Mouse (Mus musculus) limb, embryonic 10.5 days (tissue): ENCODE data around the gene Ptch2. TPM values are rescaled to one million over a fixed set of nuclear protein-coding genes. Genes with fewer than 3 reads are reported as not detected.

Source experiments
- DNase-seq: peaks from one replicate; pipeline ENCODE4 v3.0.0-alpha.2; 2017; ENCODE audit warnings: low spot score
- H3K27ac ChIP-seq: fragments of 300-500 bp; sonication (generic); 2 replicates; pipeline ENCODE4 v1.5.1; 2016; ENCODE audit warnings: mild to moderate bottlenecking
- H3K27me3 ChIP-seq: fragments of 300-500 bp; sonication (generic); 2 replicates; pipeline ENCODE4 v1.6.1; 2016; ENCODE audit warnings: low read depth, mild to moderate bottlenecking; ENCODE audit not compliant: poor library complexity, severe bottlenecking
- H3K36me3 ChIP-seq: fragments of 300-500 bp; sonication (generic); 2 replicates; pipeline ENCODE4 v1.6.1; 2016; ENCODE audit warnings: mild to moderate bottlenecking, moderate library complexity
- H3K4me1 ChIP-seq: fragments of 300-500 bp; sonication (generic); 2 replicates; pipeline ENCODE4 v1.6.1; 2016
- H3K4me3 ChIP-seq: fragments of 300-500 bp; sonication (generic); 2 replicates; pipeline ENCODE4 v1.5.1; 2016; ENCODE audit warnings: mild to moderate bottlenecking, moderate library complexity
- H3K9me3 ChIP-seq: fragments of 300-500 bp; sonication (generic); replicated peaks from 2 replicates; pipeline ENCODE4 v1.6.1; 2016; ENCODE audit warnings: mild to moderate bottlenecking
- WGBS: fragments of 180-500 bp; shearing (Covaris S2); methylation state at CpG from one replicate; pipeline ENCODE4 v1.1.7; 2016; 5-methylcytosine and 5-hydroxymethylcytosine counted together
- microRNA-seq: library from miRNA; unstranded; fragments of <30 nt; microRNA quantifications from one replicate; pipeline ENCODE4, GENCODE M21; 2017
- polyA plus RNA-seq: library from polyadenylated mRNA; unstranded; fragments of >200 nt; fragmentation: Nextera tagmentation; extraction: Ambion mirVana; gene quantifications from 2 replicates; pipeline ENCODE4 v1.2.1, GENCODE M21; 2016

Ptch2 gene
- polyA plus RNA-seq, 1 experiment from 2014 or later, result 8.4 TPM

DNA sequence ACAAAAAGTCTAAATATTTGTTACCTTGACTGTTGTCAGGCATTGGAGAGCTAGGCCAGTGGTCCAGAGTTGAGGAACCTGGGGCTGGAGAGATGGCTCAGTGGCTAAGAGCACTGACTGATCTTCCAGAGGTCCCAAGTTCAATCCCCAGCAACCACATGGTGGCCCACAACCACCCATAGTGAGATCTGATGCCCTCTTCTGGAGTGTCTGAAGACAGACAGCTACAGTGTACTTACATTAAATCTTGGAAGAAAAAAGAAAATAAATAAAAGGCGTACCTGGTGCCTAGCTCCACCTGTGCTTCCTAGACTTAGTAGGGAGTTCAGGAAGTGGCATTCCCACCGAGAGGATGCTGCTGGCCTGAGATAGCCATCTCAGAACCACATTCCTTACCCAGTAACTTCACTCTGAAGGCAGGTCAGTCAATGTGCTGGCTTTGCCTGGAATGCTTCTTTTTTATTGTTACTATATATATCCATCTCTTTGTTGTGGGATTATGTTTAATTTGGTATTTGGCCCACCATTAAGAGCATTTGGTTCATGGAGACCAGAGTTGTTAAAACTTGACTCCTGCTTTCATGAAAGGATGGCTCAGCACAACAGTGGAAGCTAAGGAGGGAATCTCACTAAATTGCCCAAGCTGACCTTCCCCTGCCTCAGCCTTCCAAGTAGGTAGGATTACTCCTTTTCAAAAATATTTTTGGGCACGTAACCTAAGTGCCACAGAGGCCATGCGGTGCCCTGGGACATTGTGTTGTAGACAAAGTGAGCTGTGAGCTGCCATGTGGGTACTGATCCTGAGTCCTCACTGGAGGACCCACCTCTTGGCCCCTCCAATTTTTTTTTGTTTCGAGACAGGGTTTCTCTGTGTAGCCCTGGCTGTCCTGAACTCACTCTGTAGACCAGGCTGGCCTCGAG lies 53.7 kb downstream of the Ptch2 start:
- Histone ChIP-seq H3K27ac (no peak overlapping the region), H3K9me3 (no peaks in the 10 kb centered on the region), H3K27me3 (no peaks in the 10 kb centered on the region), H3K36me3 (peaks cover 65% of the 10 kb centered on the region), H3K4me1 (peaks cover 20% of the 10 kb centered on the region), H3K4me3 (no peak overlapping the region)
- no peak for DNase-seq
- WGBS, result 69% methylated on average over 6 of the region's 6 CpGs

DNA sequence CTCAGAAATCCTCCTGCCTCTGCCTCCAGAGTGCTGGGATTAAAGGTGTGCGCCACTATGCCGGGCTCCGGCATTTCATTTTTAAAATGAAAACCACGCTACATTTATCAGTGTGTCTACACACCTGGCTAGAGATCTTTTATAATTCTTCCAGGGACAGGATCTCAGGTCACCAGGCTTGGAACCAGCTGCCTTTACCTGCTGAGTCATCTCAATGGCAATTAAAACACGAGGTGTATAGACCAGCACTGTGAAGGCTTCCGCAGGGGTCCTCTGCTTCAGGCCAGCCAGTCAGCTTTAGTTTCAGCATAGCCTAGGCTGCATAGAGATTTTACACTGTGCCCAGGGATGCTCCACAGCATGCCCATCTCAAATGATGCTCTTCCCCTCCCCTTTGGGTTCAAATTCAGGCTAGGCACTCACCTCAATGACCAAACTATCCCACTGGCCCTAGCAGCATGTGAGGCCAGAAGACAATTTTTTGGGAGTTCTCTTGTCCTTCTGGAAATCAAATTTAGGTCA lies 54.4 kb downstream of the Ptch2 start:
- Histone ChIP-seq H3K27ac (no peak overlapping the region), H3K27me3 (no peaks in the 10 kb centered on the region), H3K4me3 (no peak overlapping the region), H3K9me3 (no peaks in the 10 kb centered on the region), H3K36me3 (peaks cover 72% of the 10 kb centered on the region), H3K4me1 (peaks cover 22% of the 10 kb centered on the region)
- 91% methylated on average over 6 of the region's 6 CpGs for WGBS
- DNase-seq, result no peak

DNA sequence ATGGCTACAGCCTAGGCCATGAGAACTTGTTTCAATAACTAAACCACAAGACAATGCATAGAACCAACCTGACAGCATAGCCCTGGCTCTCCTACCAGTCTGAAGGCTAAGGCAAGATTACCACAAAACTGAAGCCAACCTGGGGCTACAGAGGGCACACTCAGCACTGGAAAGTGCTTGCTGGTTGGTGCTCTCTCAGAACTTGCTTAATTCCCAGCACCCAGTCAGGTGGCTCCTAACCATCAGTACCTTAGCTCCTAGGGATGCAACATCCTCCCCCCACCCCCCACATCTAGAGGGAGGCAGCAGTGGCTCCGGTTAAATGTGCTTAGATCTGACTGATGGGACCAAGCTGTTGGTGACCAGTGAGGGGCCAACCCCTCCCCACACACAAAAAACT lies 55.5 kb downstream of the Ptch2 start:
- 83% methylated on average over 1 of the region's 1 CpGs for WGBS
- peaks cover 72% of the 10 kb centered on the region for H3K36me3 ChIP-seq
- DNase-seq, result no peak

DNA sequence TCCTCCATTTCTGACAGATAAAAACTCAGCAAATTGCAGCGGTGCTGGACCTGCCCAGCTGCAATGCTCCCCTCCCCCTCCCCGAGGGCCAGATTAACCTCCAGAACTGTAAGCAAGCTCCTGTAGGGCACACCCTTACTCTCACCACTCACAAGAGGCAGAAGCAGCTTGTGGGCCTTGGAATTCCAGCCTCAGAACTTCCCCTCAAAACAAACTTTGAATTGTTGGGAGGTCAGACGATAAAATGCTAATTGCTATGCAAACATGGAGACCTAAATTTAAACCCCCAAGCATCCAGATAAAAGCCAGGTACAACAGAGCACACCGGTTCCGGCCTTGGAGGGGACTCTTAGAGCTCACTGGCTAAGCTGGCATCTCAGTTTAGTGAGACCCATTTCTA lies 56.8 kb downstream of the Ptch2 start:
- Histone ChIP-seq H3K36me3 (peaks cover 72% of the 10 kb centered on the region), H3K4me3 (no peak overlapping the region)
- WGBS, result 91% methylated on average over 5 of the region's 5 CpGs

More for the DNA sequence above, 55.5 kb downstream of the Ptch2 start:
- Histone ChIP-seq H3K27ac (no peak overlapping the region), H3K4me1 (peaks cover 22% of the 10 kb centered on the region), H3K27me3 (no peaks in the 10 kb centered on the region), H3K9me3 (no peaks in the 10 kb centered on the region), H3K4me3 (no peak overlapping the region)

DNA sequence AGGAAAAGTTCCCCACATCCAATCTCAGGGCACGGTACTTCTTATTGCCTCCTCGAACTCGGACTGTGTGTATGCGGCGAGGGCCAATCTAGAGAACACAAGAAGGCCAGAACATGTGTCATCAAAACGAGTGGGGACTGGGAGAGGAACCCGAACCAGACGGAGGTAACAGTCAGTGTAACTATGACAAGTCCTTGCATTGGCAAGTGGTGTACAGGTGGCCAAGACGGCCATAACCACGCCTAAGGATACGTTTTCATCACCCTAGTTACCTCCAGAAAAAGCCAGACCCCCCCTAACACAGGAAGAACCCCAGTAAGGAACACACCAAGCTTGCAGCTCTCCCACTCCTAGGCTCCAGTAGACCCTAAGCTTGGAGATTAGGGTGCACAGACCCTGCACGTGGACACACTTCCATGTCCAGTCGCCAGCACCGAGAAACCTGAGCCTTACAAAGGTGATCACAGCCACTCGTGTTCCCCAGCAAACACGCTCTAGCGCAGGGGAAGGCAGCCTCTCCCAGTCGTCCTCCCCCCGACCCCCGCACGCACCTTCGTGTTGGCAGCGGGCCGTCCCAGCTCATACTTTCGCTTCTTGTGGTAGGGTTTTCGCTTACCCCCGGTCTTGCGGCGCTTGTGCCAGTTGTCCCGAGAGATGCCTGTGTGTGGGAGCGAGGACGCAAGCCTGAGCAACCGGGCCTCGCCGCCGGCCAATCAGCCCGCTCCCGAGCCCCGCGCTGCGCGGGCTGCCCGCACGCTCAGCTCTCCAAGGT lies 59.3 kb downstream of the Ptch2 start:
- peak overlapping the region; percentile 99 for H3K27ac ChIP-seq
- H3K36me3 ChIP-seq, result peaks cover 68% of the 10 kb centered on the region
- H3K9me3 ChIP-seq, result no peaks in the 10 kb centered on the region
- WGBS, result 2% methylated on average over 44 of the region's 44 CpGs
- H3K4me1 ChIP-seq, result peaks cover 22% of the 10 kb centered on the region
- no peaks in the 10 kb centered on the region for H3K27me3 ChIP-seq
- H3K4me3 ChIP-seq, result peak overlapping the region; percentile 94
- DNase-seq, result no peak

More for the DNA sequence above, 56.8 kb downstream of the Ptch2 start:
- DNase-seq, result no peak
- H3K4me1 ChIP-seq, result peaks cover 22% of the 10 kb centered on the region
- no peak overlapping the region for H3K27ac ChIP-seq
- H3K27me3 ChIP-seq, result no peaks in the 10 kb centered on the region
- H3K9me3 ChIP-seq, result no peaks in the 10 kb centered on the region

DNA sequence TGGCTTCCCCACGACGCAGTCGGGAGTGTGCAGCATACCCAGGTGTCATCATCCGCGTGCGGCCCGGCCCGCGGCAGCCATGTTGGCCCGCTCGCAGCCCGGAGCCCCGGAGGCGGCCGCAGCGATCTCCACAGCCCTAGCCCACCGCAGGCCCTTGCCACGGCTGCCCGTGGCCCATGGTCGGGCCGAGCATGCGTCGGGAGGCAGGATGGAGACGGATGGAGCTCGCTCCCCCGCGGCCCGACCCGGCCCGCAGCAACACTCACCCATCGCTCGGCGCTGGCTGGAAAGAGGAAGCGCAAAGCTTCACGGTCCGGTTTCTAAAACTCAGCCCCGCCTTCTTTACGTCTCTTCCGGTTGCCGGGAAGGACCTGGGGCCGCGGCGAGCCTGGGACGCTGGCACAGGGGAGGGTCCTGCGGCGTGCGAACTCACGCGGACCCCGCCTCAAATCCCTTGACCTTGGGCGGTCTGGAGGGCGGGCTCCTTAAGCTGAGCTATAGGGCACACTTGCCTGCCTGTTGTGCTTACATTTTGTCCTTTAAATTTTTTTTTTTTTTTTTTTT lies 60.0 kb downstream of the Ptch2 start, which contains the start of gene Rps8:
Gene Rps8, minus strand, starts transcription at position 452 of the 564 bp plus-strand sequence.
- peak; percentile 92 for DNase-seq
- under 1% methylated on average over 52 of the region's 52 CpGs for WGBS
- Histone ChIP-seq H3K4me1 (peaks cover 22% of the 10 kb centered on the region), H3K9me3 (no peaks in the 10 kb centered on the region), H3K4me3 (peak within 1 kb of the TSS; percentile 94), H3K27me3 (no peaks in the 10 kb centered on the region), H3K27ac (peak within 1 kb of the TSS; percentile 99), H3K36me3 (peaks cover 68% of the 10 kb centered on the region)

DNA sequence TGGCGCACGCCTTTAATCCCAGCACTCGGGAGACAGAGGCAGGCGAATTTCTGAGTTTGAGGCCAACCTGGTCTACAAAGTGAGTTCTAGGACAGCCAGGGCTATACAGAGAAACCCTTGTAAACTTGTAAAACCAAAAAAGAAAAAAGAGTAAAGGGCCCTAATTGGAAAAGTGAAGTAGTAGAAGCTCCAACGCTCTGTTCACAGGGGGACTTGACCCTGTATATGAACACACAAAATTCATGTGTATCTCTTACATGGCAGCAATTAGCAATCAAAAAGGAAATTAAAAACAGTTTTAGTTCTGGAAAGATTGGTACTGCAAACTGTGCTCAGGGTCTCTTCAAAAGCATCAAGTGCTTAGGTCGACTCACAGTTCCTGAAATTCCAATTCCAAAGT lies 60.5 kb downstream of the Ptch2 start:
- WGBS, result 34% methylated on average over 6 of the region's 6 CpGs
- H3K9me3 ChIP-seq, result no peaks in the 10 kb centered on the region
- peak overlapping the region; percentile 99 for H3K27ac ChIP-seq
- no peaks in the 10 kb centered on the region for H3K27me3 ChIP-seq
- H3K36me3 ChIP-seq, result peaks cover 68% of the 10 kb centered on the region
- peaks cover 22% of the 10 kb centered on the region for H3K4me1 ChIP-seq
- H3K4me3 ChIP-seq, result peak overlapping the region; percentile 94
- DNase-seq, result no peak

DNA sequence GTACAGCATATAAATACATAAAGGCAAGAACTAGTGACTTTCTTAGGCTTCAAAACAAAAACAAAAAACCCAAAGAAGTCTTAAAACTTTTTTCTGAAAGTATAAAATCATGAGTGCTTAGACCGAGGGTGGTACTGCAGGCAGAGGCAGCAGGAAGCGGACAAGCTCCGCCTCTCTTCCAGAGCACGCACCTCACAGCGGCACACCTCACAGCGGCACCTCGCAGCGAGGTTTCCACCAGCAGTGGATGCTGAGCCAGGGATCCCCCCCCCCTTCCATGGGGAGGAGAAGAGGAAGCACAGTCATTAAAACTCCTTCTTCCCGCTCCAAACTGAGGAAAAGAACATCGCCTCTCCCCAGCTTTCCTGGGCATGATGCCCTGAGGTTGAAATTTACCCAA lies 63.8 kb downstream of the Ptch2 start:
- no peak overlapping the region for H3K4me3 ChIP-seq
- no peak overlapping the region for H3K27ac ChIP-seq
- no peaks in the 10 kb centered on the region for H3K27me3 ChIP-seq
- WGBS, result 83% methylated on average over 10 of the region's 10 CpGs
- H3K36me3 ChIP-seq, result peaks cover 69% of the 10 kb centered on the region
- peaks cover 2% of the 10 kb centered on the region; the same call in 1 of the 2 replicates for H3K4me1 ChIP-seq
- DNase-seq, result no peak
- H3K9me3 ChIP-seq, result no peaks in the 10 kb centered on the region

DNA sequence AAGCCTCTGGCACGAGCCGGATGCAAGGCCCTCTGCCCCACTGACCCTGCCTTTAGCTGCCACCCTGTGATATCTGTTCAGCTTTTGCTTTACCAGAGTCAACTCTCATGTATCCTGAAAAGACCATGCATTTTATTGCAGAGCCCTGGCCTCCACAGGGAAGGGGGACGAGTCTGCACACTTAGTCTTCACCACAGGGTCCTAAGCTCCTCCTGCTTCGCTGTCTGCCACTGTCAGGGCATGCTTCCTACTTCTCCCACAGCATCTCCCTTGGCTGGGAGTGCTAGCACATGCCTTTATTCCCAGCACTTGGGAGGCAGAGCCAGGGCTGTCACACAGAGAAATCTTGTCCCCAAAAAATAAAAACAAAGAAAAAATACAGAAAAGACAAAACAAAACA lies 65.3 kb downstream of the Ptch2 start:
- peaks cover 78% of the 10 kb centered on the region for H3K36me3 ChIP-seq
- WGBS, result 69% methylated on average over 4 of the region's 4 CpGs
- H3K27me3 ChIP-seq, result no peaks in the 10 kb centered on the region
- no peak overlapping the region for H3K4me3 ChIP-seq
- H3K27ac ChIP-seq, result no peak overlapping the region
- no peaks in the 10 kb centered on the region for H3K4me1 ChIP-seq
- no peaks in the 10 kb centered on the region for H3K9me3 ChIP-seq
- no peak for DNase-seq

Small RNAs within 50 kb of the gene (microRNA-seq; reads per million reads assigned to microRNA genes)
- not detected for gene Gm22398

Other genes with a start within 250 kb of the Ptch2 start
- gene Zswim5, start 218.7 kb upstream of the Ptch2 start, polyA plus RNA-seq, result 0.59 and 0.68 TPM in 2 replicates
- 121 and 129 TPM in 2 replicates for gene Urod, start 101.7 kb upstream of the Ptch2 start, polyA plus RNA-seq
- 7.9 and 9.6 TPM in 2 replicates for gene Hectd3, start 100.8 kb upstream of the Ptch2 start, polyA plus RNA-seq
- gene Eif2b3, start 76.7 kb upstream of the Ptch2 start, polyA plus RNA-seq, result 63.3 and 74.0 TPM in 2 replicates
- 5.5 and 5.9 TPM in 2 replicates for gene Btbd19, start 29.6 kb downstream of the Ptch2 start, polyA plus RNA-seq
- not detected in 2 replicates for gene Tctex1d4, start 30.7 kb downstream of the Ptch2 start, polyA plus RNA-seq
- gene Plk3, start 37.9 kb downstream of the Ptch2 start, polyA plus RNA-seq, result 2.5 and 3.5 TPM in 2 replicates
- gene Rps8, start 60.2 kb downstream of the Ptch2 start, polyA plus RNA-seq, result 842 and 1,039 TPM in 2 replicates
- gene Kif2c, start 86.6 kb downstream of the Ptch2 start, polyA plus RNA-seq, result 116 and 124 TPM in 2 replicates
- 6.2 and 9.2 TPM in 2 replicates for gene Tmem53, start 155.9 kb downstream of the Ptch2 start, polyA plus RNA-seq
- 0.09 and 0.25 TPM in 2 replicates for gene Armh1, start 156.1 kb downstream of the Ptch2 start, polyA plus RNA-seq